33 mouse cellular contexts compared by ENCODE assay signal in the genomic region with DNA sequence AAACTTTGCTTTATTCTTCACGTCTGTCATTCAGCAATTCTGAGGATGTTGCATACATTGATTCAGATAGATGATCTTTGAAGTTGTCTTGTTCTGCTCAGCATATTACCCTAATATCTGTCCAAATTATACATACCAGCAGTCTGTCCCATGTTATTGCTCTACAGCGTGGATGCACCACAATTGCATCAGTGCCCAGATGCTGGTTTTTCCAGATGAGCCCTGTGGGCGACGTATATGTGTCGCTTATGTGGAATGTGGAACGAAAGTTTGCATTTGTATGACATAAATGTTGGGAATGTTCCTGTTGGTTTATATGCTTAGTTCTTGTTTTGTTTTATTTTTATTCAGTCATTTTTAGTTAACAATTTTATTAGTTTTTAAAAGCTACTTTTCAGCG.
"Had no signal": no experiment of that assay in that cellular context is flagged by ENCODE, and none has a peak within 500 bp of the region (broad histone marks: within the 10 kb centered on the region; RNA-seq: fewer than 3 reads in every experiment).

No protein-coding gene starts in this region.

- H3K4me1 ChIP-seq: hindbrain, embryonic 15.5 days; intestine, embryonic 15.5 days had no signal

- H3K9me3 ChIP-seq: heart, embryonic 12.5 days; heart, embryonic 13.5 days; heart, embryonic 15.5 days; hindbrain, embryonic 10.5 days; hindbrain, embryonic 12.5 days; hindbrain, embryonic 13.5 days; hindbrain, embryonic 15.5 days; intestine, embryonic 15.5 days; kidney, embryonic 15.5 days had no signal

- H3K36me3 ChIP-seq: heart, embryonic 12.5 days; heart, embryonic 13.5 days; heart, embryonic 15.5 days; hindbrain, embryonic 10.5 days; hindbrain, embryonic 12.5 days; hindbrain, embryonic 13.5 days; hindbrain, embryonic 15.5 days; intestine, embryonic 15.5 days; kidney, embryonic 15.5 days had no signal

- H3K4me3 ChIP-seq: heart, embryonic 12.5 days; heart, embryonic 13.5 days; heart, embryonic 15.5 days; hindbrain, embryonic 10.5 days; hindbrain, embryonic 12.5 days; hindbrain, embryonic 13.5 days; hindbrain, embryonic 15.5 days; intestine, embryonic 15.5 days; kidney, embryonic 15.5 days; layer of hippocampus, adult 2 months; left cerebral cortex, adult 2 months had no signal

- ATAC-seq: hindbrain, embryonic 16.5 days; hindbrain, postnatal 0 days; inflammation-experienced regulatory T-cells, adult 6 months; intestine, embryonic 15.5 days; intestine, embryonic 16.5 days; intestine, postnatal 0 days had no signal

- H3K9ac ChIP-seq: heart, embryonic 12.5 days; heart, embryonic 13.5 days; heart, embryonic 15.5 days; hindbrain, embryonic 12.5 days; hindbrain, embryonic 13.5 days; hindbrain, embryonic 15.5 days; intestine, embryonic 15.5 days; kidney, embryonic 15.5 days had no signal

- DNase-seq: heart, postnatal 10 days; heart, postnatal 14 days; heart, postnatal 36 days; heart, postnatal 4 days; kidney, adult 11 months; kidney, adult 18-20 months; kidney, adult 2 months; kidney, adult 8-10 months; kidney, adult 9 months; kidney, postnatal 10 days; kidney, postnatal 14 days; kidney, postnatal 25 days; kidney, postnatal 36 days; kidney, postnatal 4 days; layer of hippocampus, adult 9-11 months; layer of hippocampus, postnatal 36 days had no signal

- H3K27me3 ChIP-seq: heart, embryonic 12.5 days; heart, embryonic 13.5 days; heart, embryonic 15.5 days; hindbrain, embryonic 12.5 days; hindbrain, embryonic 13.5 days; hindbrain, embryonic 15.5 days; intestine, embryonic 15.5 days; kidney, embryonic 15.5 days had no signal

- H3K27ac ChIP-seq: heart, embryonic 13.5 days; heart, embryonic 15.5 days; hindbrain, embryonic 10.5 days; hindbrain, embryonic 12.5 days; hindbrain, embryonic 13.5 days; hindbrain, embryonic 15.5 days; hindbrain, postnatal 0 days; intestine, embryonic 15.5 days; kidney, embryonic 15.5 days; kidney, postnatal 0 days; layer of hippocampus, adult 2 months; left cerebral cortex, adult 2 months had no signal

- H3K4me2 ChIP-seq: heart, embryonic 12.5 days; heart, embryonic 13.5 days; heart, embryonic 15.5 days; hindbrain, embryonic 12.5 days; hindbrain, embryonic 13.5 days; hindbrain, embryonic 15.5 days; intestine, embryonic 15.5 days; kidney, embryonic 15.5 days had no signal
